Mouse (Mus musculus) heart, adult 8-10 months (tissue): ENCODE measurements around the gene Ipo11. TPM values are rescaled to one million over a fixed set of nuclear protein-coding genes. Genes with fewer than 3 reads are reported as not detected.

Source experiments
- DNase-seq: peaks from one replicate; pipeline ENCODE4 v3.0.0; 2022; ENCODE audit warnings: low spot score
- total RNA-seq, 4 experiments: library from RNA; stranded (reverse); gene quantifications; 2 replicates each; pipeline ENCODE4 v1.2.4; 2022

Gene Ipo11
- total RNA-seq, 4 experiments from 2014 or later: 23.9 to 26.6 (median 24.9) TPM

DNA sequence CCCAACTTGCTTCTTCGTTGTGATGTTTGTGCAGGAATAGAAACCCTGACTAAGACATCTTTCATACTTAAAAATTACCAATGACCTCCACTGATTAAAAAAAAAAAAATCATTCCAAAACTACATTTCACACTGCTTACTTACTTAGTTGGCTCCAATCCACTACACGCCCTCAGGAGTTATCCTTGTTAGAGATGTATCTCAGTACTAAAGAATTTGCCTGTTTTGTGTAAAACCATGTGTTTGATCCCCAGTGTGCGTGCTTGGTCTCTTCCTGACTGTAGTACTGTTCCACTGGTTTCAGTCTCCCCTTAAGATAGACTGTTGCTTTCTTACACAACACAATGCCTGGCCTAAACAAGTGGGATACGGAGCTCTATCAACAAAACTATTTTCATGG is 117.0 kb downstream of the Ipo11 start:
- DNase-seq: no peak

DNA sequence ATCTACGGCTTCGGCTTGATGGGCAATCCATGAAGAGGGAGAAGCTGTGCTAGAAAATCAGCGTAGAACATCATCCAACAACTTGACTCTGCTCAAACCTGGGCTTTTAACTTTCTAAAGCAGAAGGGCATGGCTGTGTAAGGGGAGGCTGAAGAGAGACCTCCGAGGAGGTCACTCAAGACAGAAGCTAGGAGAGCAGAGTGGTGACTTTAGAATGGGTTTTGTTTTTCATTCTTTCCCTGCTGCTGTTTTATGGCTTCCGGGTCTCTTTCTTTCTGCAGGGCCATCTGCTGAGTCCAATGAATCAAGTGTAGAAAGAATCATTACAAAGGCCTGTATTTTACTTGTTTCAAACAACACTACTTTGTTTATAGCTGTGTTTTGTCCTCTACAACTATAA is 119.7 kb downstream of the Ipo11 start:
- no peak for DNase-seq

GRCm38 (mm10) chr13:106813519-106813918 is 123.2 kb downstream of the Ipo11 start:
- DNase-seq: no peak

DNA sequence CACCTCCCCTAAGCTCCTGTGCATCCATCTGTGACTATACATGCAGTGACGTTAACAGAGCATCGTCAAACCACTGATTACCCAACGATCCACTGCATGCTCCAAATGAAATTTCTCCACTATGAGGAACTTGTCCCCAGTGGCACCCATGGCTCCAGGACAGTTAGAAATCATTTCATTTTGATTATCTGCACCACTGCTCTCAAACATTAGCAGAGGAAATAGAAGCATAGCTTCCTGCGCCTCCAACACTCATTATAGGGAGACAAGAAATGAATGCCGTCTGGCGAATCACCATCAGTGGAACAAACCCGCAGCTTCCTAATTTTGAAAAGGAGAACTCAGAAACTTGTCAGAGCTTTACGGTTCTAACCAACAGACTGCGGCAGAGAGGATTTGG is 123.7 kb downstream of the Ipo11 start:
- DNase-seq: peak; percentile 35

GRCm38 (mm10) chr13:106810156-106810555 is 126.6 kb downstream of the Ipo11 start:
- DNase-seq: no peak

- no peak for DNase-seq
Measured at GRCm38 (mm10) chr13:106808821-106809220, 127.9 kb downstream of the Ipo11 start.

- DNase-seq: no peak
Measured at GRCm38 (mm10) chr13:106808315-106808714, 128.4 kb downstream of the Ipo11 start.

- DNase-seq: no peak
Measured at GRCm38 (mm10) chr13:106807303-106807702, 129.5 kb downstream of the Ipo11 start.

- DNase-seq: no peak
Measured at GRCm38 (mm10) chr13:106805146-106805545, 131.6 kb downstream of the Ipo11 start.

- no peak for DNase-seq
Measured at GRCm38 (mm10) chr13:106798026-106798425, 138.7 kb downstream of the Ipo11 start.

DNA sequence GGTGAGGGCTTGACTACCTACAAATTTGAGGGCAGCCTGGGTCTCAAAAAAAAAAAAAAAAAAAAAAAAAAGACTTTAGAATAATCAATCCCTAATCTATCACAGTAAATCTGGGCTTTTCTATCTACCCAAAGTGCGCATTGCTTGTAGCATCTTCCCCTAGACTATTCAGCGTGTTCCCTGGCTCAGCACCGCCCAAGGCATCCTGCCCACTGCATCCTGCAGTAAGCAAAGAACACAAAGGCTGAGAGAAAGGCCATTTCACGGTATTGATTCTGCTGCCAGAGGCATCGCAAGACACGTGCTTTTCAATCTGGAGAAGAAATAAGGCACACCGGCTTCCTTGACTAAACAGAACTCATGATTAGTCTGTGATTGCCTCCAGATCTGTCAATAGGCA is 147.9 kb downstream of the Ipo11 start:
- no peak for DNase-seq

GRCm38 (mm10) chr13:106768807-106769206 is 168.0 kb downstream of the Ipo11 start:
- no peak for DNase-seq

- no peak for DNase-seq
Measured at GRCm38 (mm10) chr13:106762611-106763010, 174.1 kb downstream of the Ipo11 start.

DNA sequence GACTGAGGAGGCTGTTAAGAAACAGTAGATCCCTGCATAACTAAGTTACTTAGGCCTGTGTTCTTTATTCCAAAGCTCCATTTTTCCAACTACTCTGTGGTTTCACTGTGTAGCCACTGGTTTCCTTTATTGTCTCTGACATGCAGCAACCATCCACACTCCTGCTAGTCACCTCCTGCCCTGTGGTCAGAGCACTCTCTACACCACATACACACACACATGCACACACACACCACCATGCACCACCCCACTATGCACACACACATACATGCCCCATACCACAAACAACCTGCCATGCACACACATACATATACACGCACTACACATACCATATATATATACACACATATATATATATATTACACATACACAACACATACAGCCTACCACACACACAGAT is 175.1 kb downstream of the Ipo11 start:
- no peak for DNase-seq

DNA sequence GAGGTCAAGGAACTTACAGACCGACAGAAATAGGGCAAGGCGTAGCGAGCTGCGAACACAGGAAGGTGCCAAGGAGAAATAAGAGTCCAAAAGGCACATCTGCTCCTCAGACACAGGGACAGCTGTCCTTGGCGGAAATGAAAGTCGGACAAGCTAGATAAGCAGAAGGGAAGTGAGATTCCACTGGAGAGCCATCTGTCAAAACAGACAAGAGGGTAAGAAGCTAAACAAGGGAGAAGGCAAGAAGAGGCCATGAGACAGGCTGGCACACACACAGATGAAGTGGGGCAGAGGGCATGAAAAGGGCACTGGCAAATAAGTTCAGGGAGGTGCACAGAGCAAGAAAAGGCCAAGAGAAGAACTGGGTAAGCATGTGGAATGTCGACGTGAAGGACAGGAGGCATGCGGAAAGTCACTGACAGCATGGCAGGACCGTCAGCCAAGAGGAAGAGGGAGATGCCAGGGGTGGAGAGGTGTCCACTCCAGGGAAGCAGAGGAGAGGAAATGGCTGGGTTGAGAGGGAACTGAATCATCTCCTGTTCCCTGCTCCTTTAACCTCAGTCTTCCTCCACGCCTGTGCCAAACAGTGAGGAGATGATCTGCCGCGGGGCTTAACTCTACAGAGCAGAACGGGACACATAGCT is 176.4 kb downstream of the Ipo11 start:
- peak; percentile 48 for DNase-seq

- DNase-seq: no peak
Measured at GRCm38 (mm10) chr13:106755892-106756291, 180.9 kb downstream of the Ipo11 start.

GRCm38 (mm10) chr13:106754216-106754615 is 182.5 kb downstream of the Ipo11 start:
- DNase-seq: no peak

GRCm38 (mm10) chr13:106751951-106752350 is 184.8 kb downstream of the Ipo11 start:
- no peak for DNase-seq

GRCm38 (mm10) chr13:106746823-106747222 is 189.9 kb downstream of the Ipo11 start:
- no peak for DNase-seq

GRCm38 (mm10) chr13:106745201-106745600 is 191.6 kb downstream of the Ipo11 start:
- no peak for DNase-seq
